8 mouse cellular contexts compared by ENCODE assay signal in genomic region chr17:56303160-56303846, GRCm38 (mm10). TPM values are rescaled to one million over a fixed set of nuclear protein-coding genes. Genes with fewer than 3 reads are reported as not detected.
A peak's percentile ranks its signal among the peaks of the same experiment; 100 is the strongest.
DNase-seq lines count a peak whose midpoint lies in the region; ATAC-seq and TF ChIP-seq lines count a peak whose summit lies in the region.

Uhrf1 (plus strand) TSS chr17:56303321.

- H3K4me1 ChIP-seq in embryonic facial prominence, embryonic 12.5 days, result peaks cover 34% of the 10 kb centered on the region
- peaks cover 56% of the 10 kb centered on the region for H3K4me1 ChIP-seq in heart, embryonic 13.5 days
- H3K4me1 ChIP-seq in kidney, embryonic 16.5 days (ENCODE audit: insufficient read depth, low read length), result peaks cover 44% of the 10 kb centered on the region

- no peaks in the 10 kb centered on the region for H3K27me3 ChIP-seq in Patski
- H3K27me3 ChIP-seq in embryonic facial prominence, embryonic 12.5 days, result no peaks in the 10 kb centered on the region
- H3K27me3 ChIP-seq in heart, embryonic 13.5 days (replicated peaks), result no peaks in the 10 kb centered on the region
- H3K27me3 ChIP-seq in kidney, embryonic 16.5 days (ENCODE audit: insufficient read depth, low read length), result no peaks in the 10 kb centered on the region

- H3K9ac ChIP-seq in embryonic facial prominence, embryonic 12.5 days, result peak within 1 kb of the TSS; percentile 77
- peak within 1 kb of the TSS; percentile 91 for H3K9ac ChIP-seq in heart, embryonic 13.5 days
- peak within 1 kb of the TSS; percentile 79 for H3K9ac ChIP-seq in kidney, embryonic 16.5 days (replicated peaks; ENCODE audit: low read length)

- in situ Hi-C loops in Patski (cut with MboI; ENCODE audit: low pct_unique_long_range_greater_than_20kb), result no loop called here

- no peak for TF ChIP-seq CTCF in Patski (IDR thresholded peaks at IDR 0.05)

- H3K4me2 ChIP-seq in embryonic facial prominence, embryonic 12.5 days (replicated peaks), result peak within 1 kb of the TSS; percentile 95
- H3K4me2 ChIP-seq in heart, embryonic 13.5 days, result peak within 1 kb of the TSS; percentile 100
- peak within 1 kb of the TSS; percentile 98 for H3K4me2 ChIP-seq in kidney, embryonic 16.5 days (replicated peaks; ENCODE audit: low read depth, low read length)

- ATAC-seq in Patski, result peak; percentile 15
- peak; percentile 69 for ATAC-seq in embryonic facial prominence, embryonic 12.5 days (ENCODE audit: insufficient number of reproducible peaks, insufficient read depth, low FRiP score, low TSS enrichment)
- peak; percentile 67 for ATAC-seq in heart, embryonic 13.5 days (ENCODE audit: extremely low read depth, insufficient number of reproducible peaks, low FRiP score, low TSS enrichment)
- peak; percentile 82 for ATAC-seq in kidney, embryonic 16.5 days (ENCODE audit: low FRiP score, low TSS enrichment)

- CTCF ChIA-PET in Patski (lab: Charles Lee), result interaction anchor here (1.8 kb wide), 1 partner anchor 13 kb away, joined by 5 read pairs; no protein-coding TSS in a partner anchor

- peak within 1 kb of the TSS; percentile 90 for H3K27ac ChIP-seq in embryonic facial prominence, embryonic 12.5 days
- H3K27ac ChIP-seq in heart, embryonic 13.5 days (replicated peaks), result peak within 1 kb of the TSS; percentile 88
- H3K27ac ChIP-seq in kidney, embryonic 16.5 days (ENCODE audit: low read length), result peak within 1 kb of the TSS; percentile 93

- DNase-seq in 3T3-L1 (ENCODE audit: low read depth, low spot score) (peak; percentile 97), Patski (ENCODE audit: low read depth, low spot score) (no peak)
- peak; percentile 85 to 90 for DNase-seq in lung, postnatal 4 days
- DNase-seq in skeletal muscle tissue, adult 2 months (ENCODE audit: low read depth, low spot score), result peak; percentile 56
- no peak for DNase-seq in frontal cortex, postnatal 36 days (ENCODE audit: low spot score in 2 of 2)

- POLR2A ChIA-PET in Patski (lab: Charles Lee), result interaction anchor here (1.0 to 1.6 kb wide), 2 partner anchors 11 to 14 kb away, joined by 3 to 6 read pairs; partner anchors contain the start of gene Plin3

- WGBS in embryonic facial prominence, embryonic 12.5 days, result 1% methylated on average over 43 of the region's 43 CpGs
- under 1% methylated on average over 43 of the region's 43 CpGs for WGBS in heart, embryonic 13.5 days
- under 1% methylated on average over 43 of the region's 43 CpGs for WGBS in kidney, embryonic 16.5 days

- H3K9me3 ChIP-seq in embryonic facial prominence, embryonic 12.5 days, result no peaks in the 10 kb centered on the region
- H3K9me3 ChIP-seq in heart, embryonic 13.5 days, result no peaks in the 10 kb centered on the region
- no peaks in the 10 kb centered on the region for H3K9me3 ChIP-seq in kidney, embryonic 16.5 days (ENCODE audit: low read length)

- peak within 1 kb of the TSS; percentile 79 for H3K4me3 ChIP-seq in embryonic facial prominence, embryonic 12.5 days
- H3K4me3 ChIP-seq in heart, embryonic 13.5 days, result peak within 1 kb of the TSS; percentile 88
- H3K4me3 ChIP-seq in kidney, embryonic 16.5 days (ENCODE audit: low read length), result peak within 1 kb of the TSS; percentile 74

- peaks cover 24% of the 10 kb centered on the region for H3K36me3 ChIP-seq in embryonic facial prominence, embryonic 12.5 days
- H3K36me3 ChIP-seq in heart, embryonic 13.5 days, result peaks cover 28% of the 10 kb centered on the region
- peaks cover 20% of the 10 kb centered on the region; the same call in 1 of the 2 replicates for H3K36me3 ChIP-seq in kidney, embryonic 16.5 days (ENCODE audit: insufficient read depth, low read length)

RNA-seq across cellular contexts. Expression of gene Uhrf1, which starts in this region (rescaled TPM):
- polyA plus RNA-seq in Patski (2021), result 44.3 TPM
- polyA plus RNA-seq in embryonic facial prominence, embryonic 12.5 days (2016; fragmentation: Nextera tagmentation; extraction: Ambion mirVana), result 157 and 160 TPM in 2 replicates
- 70.7 and 74.7 TPM in 2 replicates for polyA plus RNA-seq in heart, embryonic 13.5 days (2015; fragmentation: Nextera tagmentation; extraction: Ambion mirVana)
- 170 and 179 TPM in 2 replicates for polyA plus RNA-seq in kidney, embryonic 16.5 days (2015; fragmentation: Nextera tagmentation; extraction: Ambion mirVana)

Comparison
In these comparisons a context has a peak if more than half of its experiments do, and no peak if none do; other contexts are left out.
1. DNase-seq: peak in 3T3-L1 (single experiment), lung, postnatal 4 days (2 of 2) and skeletal muscle tissue, adult 2 months (single experiment); none in Patski (single experiment) and frontal cortex, postnatal 36 days (0 of 2).
2. ATAC-seq: peak in every context shown above with its lines; median percentile 82 in kidney, embryonic 16.5 days; 69 in embryonic facial prominence, embryonic 12.5 days; 67 in heart, embryonic 13.5 days; 15 in Patski.
3. Peak in every context shown above with its lines, with median percentiles within 50 percentile points of each other: H3K27ac ChIP-seq, H3K4me2 ChIP-seq, H3K4me3 ChIP-seq and H3K9ac ChIP-seq.